Mouse (Mus musculus): ENCODE results near the gene Dbt. TPM values are rescaled to one million over a fixed set of nuclear protein-coding genes. Genes with fewer than 3 reads are reported as not detected.
A peak's percentile ranks its signal among the peaks of the same experiment; 100 is the strongest.

The Dbt gene
- polyA plus RNA-seq (2014; fragmentation: Nextera tagmentation; extraction: Ambion mirVana) = 16.7 and 18.8 TPM in 2 replicates

DNA sequence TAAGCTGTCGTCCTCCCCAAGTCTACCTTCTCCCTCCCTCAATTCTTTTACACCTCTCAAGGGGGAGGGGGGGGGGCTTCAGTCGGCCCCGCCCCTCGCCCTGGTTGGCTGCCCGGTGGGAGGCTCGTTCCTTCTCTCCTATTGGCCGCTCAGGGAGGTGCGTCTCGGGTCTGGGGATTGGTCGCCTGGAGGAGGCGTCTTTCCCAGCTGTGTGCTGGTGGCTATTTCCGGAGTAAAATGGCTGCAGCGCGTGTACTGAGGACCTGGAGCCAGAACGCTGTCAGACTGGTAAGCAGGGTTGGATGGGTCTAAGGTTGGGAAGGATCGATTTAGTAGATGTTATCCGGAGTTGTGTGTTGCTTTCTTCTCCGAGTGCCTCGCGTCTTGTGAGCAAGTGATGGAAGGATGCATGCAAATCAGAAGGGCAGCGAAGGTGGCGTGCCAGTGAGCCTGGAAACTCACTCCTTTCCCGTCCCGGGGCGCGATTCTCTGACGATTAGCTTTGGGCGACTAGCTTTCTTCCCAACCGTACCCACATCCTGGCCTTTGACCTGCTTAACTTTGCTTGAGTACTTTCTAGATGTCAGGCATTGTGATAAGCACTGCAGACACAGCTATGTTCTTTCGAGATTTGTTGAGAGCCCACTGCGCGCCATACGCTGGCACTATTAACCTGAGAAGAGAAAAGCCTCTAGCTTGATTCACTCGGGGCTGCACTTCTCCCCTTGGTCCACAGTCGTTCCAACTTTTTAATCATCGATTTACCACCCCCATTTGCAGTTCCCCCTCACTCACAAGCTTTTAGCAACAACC is at the start of gene Dbt:
Gene Dbt, plus strand, starts transcription at position 167 of the 813 bp plus-strand sequence.
- 1% methylated on average over 36 of the region's 36 CpGs for WGBS
- ATAC-seq (ENCODE audit: insufficient number of reproducible peaks, insufficient read depth, low FRiP score, low read depth) = peak; percentile 94
- H3K4me2 ChIP-seq (replicated peaks; ENCODE audit: low read depth, low read length) = peak within 1 kb of the TSS; percentile 68
- peak within 1 kb of the TSS; percentile 51 for H3K9ac ChIP-seq (replicated peaks; ENCODE audit: low read depth, low read length)
- H3K27ac ChIP-seq (ENCODE audit: low read length) = no peak within 1 kb of the TSS
- H3K36me3 ChIP-seq (ENCODE audit: control insufficient read depth, insufficient read depth, low read length) = no peaks in the 10 kb centered on the region
- no peaks in the 10 kb centered on the region for H3K27me3 ChIP-seq (ENCODE audit: control insufficient read depth, insufficient read depth, low read length)
- peak within 1 kb of the TSS; percentile 70 for H3K4me3 ChIP-seq (ENCODE audit: low read depth, low read length)
- no peaks in the 10 kb centered on the region for H3K9me3 ChIP-seq (ENCODE audit: control insufficient read depth, low read depth, low read length)
- H3K4me1 ChIP-seq (ENCODE audit: control insufficient read depth, insufficient read depth, low read length) = peaks cover 4% of the 10 kb centered on the region; the same call in 1 of the 2 replicates

DNA sequence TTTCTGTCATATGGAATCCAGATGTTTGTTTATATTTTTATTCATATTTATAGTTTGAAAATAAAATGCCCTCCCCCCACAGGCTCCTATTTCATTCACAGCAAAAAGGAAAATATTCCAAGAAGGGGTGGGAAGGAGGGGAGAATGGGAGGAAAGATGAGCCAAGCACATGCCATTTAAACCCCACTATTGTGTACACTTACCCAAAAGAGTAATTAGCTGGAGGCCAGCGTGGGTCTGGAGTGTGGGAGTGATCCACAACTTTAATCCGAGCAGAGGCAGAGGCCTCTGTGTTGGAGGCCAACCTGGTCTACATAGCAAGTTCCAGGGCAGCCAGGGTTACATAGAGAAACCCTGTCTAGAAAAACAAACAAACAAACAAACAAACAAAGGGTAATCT is 48.6 kb upstream of the Dbt start:
- H3K36me3 ChIP-seq (ENCODE audit: control insufficient read depth, insufficient read depth, low read length) = no peaks in the 10 kb centered on the region
- no peak for ATAC-seq (ENCODE audit: insufficient number of reproducible peaks, insufficient read depth, low FRiP score, low read depth)
- H3K27ac ChIP-seq (ENCODE audit: low read length) = no peak overlapping the region
- no peaks in the 10 kb centered on the region for H3K9me3 ChIP-seq (ENCODE audit: control insufficient read depth, low read depth, low read length)
- H3K27me3 ChIP-seq (ENCODE audit: control insufficient read depth, insufficient read depth, low read length) = no peaks in the 10 kb centered on the region
- H3K4me2 ChIP-seq (replicated peaks; ENCODE audit: low read depth, low read length) = no peak overlapping the region
- 54% methylated on average over 2 of the region's 2 CpGs for WGBS
- H3K4me1 ChIP-seq (ENCODE audit: control insufficient read depth, insufficient read depth, low read length) = no peaks in the 10 kb centered on the region
- H3K9ac ChIP-seq (replicated peaks; ENCODE audit: low read depth, low read length) = no peak overlapping the region
- H3K4me3 ChIP-seq (ENCODE audit: low read depth, low read length) = no peak overlapping the region

DNA sequence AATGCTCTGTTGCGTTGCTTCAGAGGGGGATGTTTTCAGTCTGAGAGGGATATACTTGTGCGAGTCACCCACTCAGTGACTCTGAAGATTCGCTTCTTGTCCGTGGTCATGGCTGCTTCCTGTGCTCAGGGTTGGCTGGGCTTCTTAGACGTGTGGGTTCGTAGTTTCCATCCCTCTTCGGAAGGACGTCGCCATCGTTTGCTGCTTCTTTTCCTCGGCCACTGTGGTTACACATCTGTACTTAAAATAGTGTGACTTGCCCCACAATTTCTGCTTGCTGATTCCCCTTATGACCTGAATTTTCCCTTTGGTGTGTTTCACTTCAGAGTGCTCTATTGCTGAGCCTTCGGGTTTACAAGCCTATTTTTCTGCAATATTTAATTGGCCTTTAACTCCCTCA is 47.2 kb upstream of the Dbt start:
- H3K4me3 ChIP-seq (ENCODE audit: low read depth, low read length) = no peak overlapping the region
- H3K27ac ChIP-seq (ENCODE audit: low read length) = no peak overlapping the region
- H3K27me3 ChIP-seq (ENCODE audit: control insufficient read depth, insufficient read depth, low read length) = no peaks in the 10 kb centered on the region
- WGBS = 88% methylated on average over 12 of the region's 12 CpGs
- H3K4me2 ChIP-seq (replicated peaks; ENCODE audit: low read depth, low read length) = no peak overlapping the region
- H3K9me3 ChIP-seq (ENCODE audit: control insufficient read depth, low read depth, low read length) = no peaks in the 10 kb centered on the region
- no peaks in the 10 kb centered on the region for H3K4me1 ChIP-seq (ENCODE audit: control insufficient read depth, insufficient read depth, low read length)
- no peak for ATAC-seq (ENCODE audit: insufficient number of reproducible peaks, insufficient read depth, low FRiP score, low read depth)
- H3K36me3 ChIP-seq (ENCODE audit: control insufficient read depth, insufficient read depth, low read length) = no peaks in the 10 kb centered on the region
- no peak overlapping the region for H3K9ac ChIP-seq (replicated peaks; ENCODE audit: low read depth, low read length)

DNA sequence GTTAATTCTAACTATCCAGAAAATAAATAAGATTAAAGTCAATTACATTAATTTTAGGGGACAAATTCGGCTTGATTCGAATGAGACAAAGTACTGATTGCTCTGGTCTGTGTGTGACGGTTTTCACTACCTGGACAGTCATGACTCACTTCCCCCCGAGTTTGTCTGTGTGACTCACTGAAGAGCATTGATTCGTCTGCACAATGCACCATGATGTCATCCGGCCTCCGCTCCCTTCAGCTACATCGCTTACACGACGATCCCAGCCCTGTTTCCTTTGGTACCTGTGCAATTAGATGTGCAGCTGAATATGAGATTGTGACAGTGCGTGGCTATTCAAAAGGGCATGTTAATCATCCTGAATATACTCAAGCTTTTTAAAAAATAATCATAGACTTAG is 38.3 kb upstream of the Dbt start:
- H3K9ac ChIP-seq (replicated peaks; ENCODE audit: low read depth, low read length) = no peak overlapping the region
- H3K36me3 ChIP-seq (ENCODE audit: control insufficient read depth, insufficient read depth, low read length) = no peaks in the 10 kb centered on the region
- H3K9me3 ChIP-seq (ENCODE audit: control insufficient read depth, low read depth, low read length) = no peaks in the 10 kb centered on the region
- no peaks in the 10 kb centered on the region for H3K4me1 ChIP-seq (ENCODE audit: control insufficient read depth, insufficient read depth, low read length)
- no peak; the same call in 1 of the 2 replicates for ATAC-seq (ENCODE audit: insufficient number of reproducible peaks, insufficient read depth, low FRiP score, low read depth)
- H3K27me3 ChIP-seq (ENCODE audit: control insufficient read depth, insufficient read depth, low read length) = no peaks in the 10 kb centered on the region
- H3K4me2 ChIP-seq (replicated peaks; ENCODE audit: low read depth, low read length) = no peak overlapping the region
- 65% methylated on average over 11 of the region's 11 CpGs for WGBS
- no peak overlapping the region for H3K4me3 ChIP-seq (ENCODE audit: low read depth, low read length)
- H3K27ac ChIP-seq (ENCODE audit: low read length) = no peak overlapping the region

DNA sequence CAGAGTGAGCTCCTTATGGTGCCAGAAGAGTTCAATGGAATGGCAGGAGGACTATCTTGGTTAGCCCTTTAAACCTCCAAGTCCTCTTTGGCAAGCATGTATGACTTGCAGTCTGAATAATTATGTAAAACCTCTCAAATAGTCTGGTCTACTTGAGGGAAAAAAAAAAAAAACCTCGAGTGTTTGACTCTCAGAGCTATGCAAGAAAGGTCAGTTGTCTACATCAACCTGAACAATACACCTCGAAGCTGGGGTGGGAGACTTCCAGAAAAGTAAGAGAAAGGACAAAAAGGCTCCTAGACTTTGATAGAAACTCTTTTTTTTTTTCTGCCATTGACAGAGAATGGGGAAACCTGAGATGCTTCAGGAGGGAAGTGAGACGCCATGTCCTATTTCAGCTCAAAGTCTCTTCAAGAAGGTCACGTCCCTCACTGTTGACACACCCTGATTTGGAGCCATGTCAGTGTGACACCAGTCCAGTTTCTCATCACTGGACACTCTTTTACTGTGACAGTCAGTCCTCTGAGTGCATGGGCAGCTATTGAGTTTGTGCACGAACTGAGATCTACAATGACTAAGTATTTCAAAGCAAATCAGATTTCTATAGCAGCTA is 36.1 kb upstream of the Dbt start:
- Histone ChIP-seq H3K27ac (ENCODE audit: low read length) (no peak overlapping the region), H3K9ac (replicated peaks; ENCODE audit: low read depth, low read length) (no peak overlapping the region), H3K4me1 (ENCODE audit: control insufficient read depth, insufficient read depth, low read length) (no peaks in the 10 kb centered on the region), H3K9me3 (ENCODE audit: control insufficient read depth, low read depth, low read length) (no peaks in the 10 kb centered on the region), H3K4me3 (ENCODE audit: low read depth, low read length) (no peak overlapping the region), H3K36me3 (ENCODE audit: control insufficient read depth, insufficient read depth, low read length) (no peaks in the 10 kb centered on the region), H3K27me3 (ENCODE audit: control insufficient read depth, insufficient read depth, low read length) (no peaks in the 10 kb centered on the region), H3K4me2 (replicated peaks; ENCODE audit: low read depth, low read length) (no peak overlapping the region)
- WGBS = 61% methylated on average over 5 of the region's 5 CpGs
- no peak for ATAC-seq (ENCODE audit: insufficient number of reproducible peaks, insufficient read depth, low FRiP score, low read depth)

DNA sequence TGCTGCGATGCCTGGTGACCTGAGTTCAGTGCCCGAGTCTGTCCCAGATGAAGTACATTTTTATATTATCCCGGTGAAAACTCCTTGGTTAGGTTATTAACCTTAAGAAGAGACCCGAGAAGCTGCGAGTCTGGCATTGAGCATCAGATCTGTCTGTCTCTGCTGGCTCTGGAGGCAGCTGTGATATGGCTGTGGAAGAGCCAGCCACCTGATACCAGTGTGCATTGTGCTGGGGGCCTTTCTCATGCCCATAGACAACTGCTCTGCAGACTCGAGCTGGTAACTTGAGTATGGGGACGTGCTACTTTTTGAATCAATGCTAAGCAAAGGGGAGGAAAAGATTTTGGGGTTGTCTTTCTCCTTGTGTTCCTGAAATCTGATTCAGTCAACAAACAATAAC is 35.5 kb upstream of the Dbt start:
- Histone ChIP-seq H3K36me3 (ENCODE audit: control insufficient read depth, insufficient read depth, low read length) (no peaks in the 10 kb centered on the region), H3K9ac (replicated peaks; ENCODE audit: low read depth, low read length) (no peak overlapping the region), H3K27ac (ENCODE audit: low read length) (no peak overlapping the region), H3K4me1 (ENCODE audit: control insufficient read depth, insufficient read depth, low read length) (no peaks in the 10 kb centered on the region), H3K27me3 (ENCODE audit: control insufficient read depth, insufficient read depth, low read length) (no peaks in the 10 kb centered on the region), H3K4me2 (replicated peaks; ENCODE audit: low read depth, low read length) (no peak overlapping the region), H3K4me3 (ENCODE audit: low read depth, low read length) (no peak overlapping the region), H3K9me3 (ENCODE audit: control insufficient read depth, low read depth, low read length) (no peaks in the 10 kb centered on the region)
- WGBS = 81% methylated on average over 7 of the region's 7 CpGs
- ATAC-seq (ENCODE audit: insufficient number of reproducible peaks, insufficient read depth, low FRiP score, low read depth) = no peak

DNA sequence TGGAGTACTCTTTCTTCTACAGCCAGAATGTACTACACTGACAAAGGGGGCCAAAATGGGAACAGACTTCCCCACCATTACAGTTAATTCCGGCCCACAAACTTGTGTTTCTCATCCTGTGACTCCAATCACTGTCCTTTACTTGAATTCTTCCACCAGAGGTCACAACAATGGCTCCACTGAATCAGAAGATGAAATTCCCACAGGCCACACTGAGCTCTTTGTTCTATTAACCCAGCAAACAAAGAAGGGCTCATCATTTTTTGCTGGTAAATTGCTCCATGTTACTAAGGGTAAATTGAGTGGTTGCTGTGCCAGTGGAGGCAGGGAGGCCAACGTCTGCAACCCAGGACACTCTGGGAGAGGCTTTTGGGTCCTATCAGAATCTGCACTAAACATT is 32.8 kb upstream of the Dbt start:
- Histone ChIP-seq H3K36me3 (ENCODE audit: control insufficient read depth, insufficient read depth, low read length) (no peaks in the 10 kb centered on the region), H3K4me1 (ENCODE audit: control insufficient read depth, insufficient read depth, low read length) (no peaks in the 10 kb centered on the region), H3K4me2 (replicated peaks; ENCODE audit: low read depth, low read length) (no peak overlapping the region), H3K27me3 (ENCODE audit: control insufficient read depth, insufficient read depth, low read length) (no peaks in the 10 kb centered on the region), H3K4me3 (ENCODE audit: low read depth, low read length) (no peak overlapping the region), H3K9ac (replicated peaks; ENCODE audit: low read depth, low read length) (no peak overlapping the region), H3K9me3 (ENCODE audit: control insufficient read depth, low read depth, low read length) (no peaks in the 10 kb centered on the region), H3K27ac (ENCODE audit: low read length) (no peak overlapping the region)
- WGBS = 79% methylated on average over 2 of the region's 2 CpGs
- ATAC-seq (ENCODE audit: insufficient number of reproducible peaks, insufficient read depth, low FRiP score, low read depth) = no peak

DNA sequence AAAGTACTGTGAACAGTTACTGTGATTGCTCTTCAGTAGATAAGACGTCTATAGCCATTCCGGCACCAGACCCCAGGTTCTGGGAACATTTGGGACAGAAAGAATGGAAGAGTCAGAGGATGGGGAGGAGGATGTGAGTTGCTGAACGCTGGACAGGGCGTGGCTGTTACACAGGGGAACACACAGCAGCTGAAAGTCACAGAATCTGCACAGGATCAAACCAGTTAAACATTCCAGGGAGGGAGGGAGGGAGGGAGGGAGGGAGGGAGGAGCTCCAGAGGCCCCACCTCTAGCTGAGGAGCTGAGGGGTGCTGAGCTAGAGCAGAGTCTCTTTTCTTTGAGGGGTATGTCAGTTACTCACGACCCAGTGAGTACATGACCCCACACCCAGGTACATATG is 31.9 kb upstream of the Dbt start:
- ATAC-seq (ENCODE audit: insufficient number of reproducible peaks, insufficient read depth, low FRiP score, low read depth) = 0 out of 2 replicates have a peak, but pooled peaks have one; percentile 30
- no peaks in the 10 kb centered on the region for H3K9me3 ChIP-seq (ENCODE audit: control insufficient read depth, low read depth, low read length)
- no peak overlapping the region for H3K27ac ChIP-seq (ENCODE audit: low read length)
- H3K4me1 ChIP-seq (ENCODE audit: control insufficient read depth, insufficient read depth, low read length) = no peaks in the 10 kb centered on the region
- H3K4me3 ChIP-seq (ENCODE audit: low read depth, low read length) = no peak overlapping the region
- no peaks in the 10 kb centered on the region for H3K27me3 ChIP-seq (ENCODE audit: control insufficient read depth, insufficient read depth, low read length)
- WGBS = 32% methylated on average over 5 of the region's 5 CpGs
- no peak overlapping the region for H3K4me2 ChIP-seq (replicated peaks; ENCODE audit: low read depth, low read length)
- H3K36me3 ChIP-seq (ENCODE audit: control insufficient read depth, insufficient read depth, low read length) = no peaks in the 10 kb centered on the region
- H3K9ac ChIP-seq (replicated peaks; ENCODE audit: low read depth, low read length) = no peak overlapping the region

All from stomach, embryonic 14.5 days (tissue).